Mouse (Mus musculus) liver, embryonic 15.5 days (tissue): ENCODE results near the gene Tm4sf20. TPM values are rescaled to one million over a fixed set of nuclear protein-coding genes. Genes with fewer than 3 reads are reported as not detected.

Experiments used
- ATAC-seq: fragments of 200-750 bp; cut with Nextera tagmentation; 2 replicates; pipeline ENCODE4 v1.8.0; 2017; ENCODE audit warnings: moderate number of reproducible peaks, mild to moderate bottlenecking, moderate library complexity; ENCODE audit not compliant: insufficient read depth
- H3K27ac ChIP-seq: fragments of 300-500 bp; sonication (generic); replicated peaks from 2 replicates; pipeline ENCODE4 v1.5.1; 2015; ENCODE audit warnings: mild to moderate bottlenecking, inconsistent platforms
- H3K27me3 ChIP-seq: fragments of 300-500 bp; sonication (generic); 2 replicates; pipeline ENCODE4 v1.6.1; 2015; ENCODE audit warnings: mild to moderate bottlenecking, inconsistent platforms
- H3K36me3 ChIP-seq: fragments of 300-500 bp; sonication (generic); replicated peaks from 2 replicates; pipeline ENCODE4 v1.6.1; 2015; ENCODE audit warnings: moderate library complexity, mild to moderate bottlenecking, inconsistent platforms
- H3K4me1 ChIP-seq: fragments of 300-500 bp; sonication (generic); replicated peaks from 2 replicates; pipeline ENCODE4 v1.6.1; 2015; ENCODE audit warnings: inconsistent platforms
- H3K4me2 ChIP-seq: fragments of 300-500 bp; sonication (generic); 2 replicates; pipeline ENCODE4 v1.6.1; 2015; ENCODE audit warnings: moderate library complexity, mild to moderate bottlenecking, inconsistent platforms
- H3K4me3 ChIP-seq: fragments of 300-500 bp; sonication (generic); replicated peaks from 2 replicates; pipeline ENCODE4 v1.5.1; 2015; ENCODE audit warnings: mild to moderate bottlenecking, inconsistent platforms
- H3K9ac ChIP-seq: fragments of 300-500 bp; sonication (generic); 2 replicates; pipeline ENCODE4 v1.6.1; 2015; ENCODE audit warnings: moderate library complexity, mild to moderate bottlenecking, inconsistent platforms
- H3K9me3 ChIP-seq: fragments of 300-500 bp; sonication (generic); replicated peaks from 2 replicates; pipeline ENCODE4 v1.6.1; 2016; ENCODE audit warnings: inconsistent platforms
- WGBS: fragments of 180-500 bp; shearing (Covaris S2); methylation state at CpG from one replicate; pipeline ENCODE4 v1.1.7; 2015; ENCODE audit warnings: mixed read lengths; ENCODE audit not compliant: insufficient replicate concordance; 5-methylcytosine and 5-hydroxymethylcytosine counted together
- polyA plus RNA-seq: library from polyadenylated mRNA; unstranded; fragments of >200 nt; fragmentation: Nextera tagmentation; extraction: Ambion mirVana; gene quantifications from 2 replicates; pipeline ENCODE4 v1.2.1, GENCODE M21; 2015

Tm4sf20 gene
- 0.07 and 0.10 TPM in 2 replicates for polyA plus RNA-seq

GRCm38 (mm10) chr1:82768269-82768668 is at the start of gene Tm4sf20:
Tm4sf20 (minus strand) TSS chr1:82768461.
- H3K4me1 ChIP-seq, result no peaks in the 10 kb centered on the region
- no peaks in the 10 kb centered on the region for H3K27me3 ChIP-seq
- no peaks in the 10 kb centered on the region for H3K36me3 ChIP-seq
- WGBS, result 44% methylated on average over 5 of the region's 5 CpGs
- no peak within 1 kb of the TSS for H3K4me2 ChIP-seq
- H3K9ac ChIP-seq, result no peak within 1 kb of the TSS
- no peak within 1 kb of the TSS for H3K27ac ChIP-seq
- H3K4me3 ChIP-seq, result no peak within 1 kb of the TSS
- no peaks in the 10 kb centered on the region for H3K9me3 ChIP-seq
- ATAC-seq, result no peak

GRCm38 (mm10) chr1:82815941-82816716 is 47.9 kb upstream of the Tm4sf20 start:
- Histone ChIP-seq H3K36me3 (no peaks in the 10 kb centered on the region), H3K4me2 (peak overlapping the region; percentile 64), H3K27me3 (no peaks in the 10 kb centered on the region), H3K9ac (peak overlapping the region; percentile 63), H3K9me3 (no peaks in the 10 kb centered on the region), H3K4me3 (peak overlapping the region; percentile 27), H3K27ac (peak overlapping the region; percentile 96), H3K4me1 (peaks cover 82% of the 10 kb centered on the region)
- 13% methylated on average over 17 of the region's 17 CpGs for WGBS
- peak; percentile 96 for ATAC-seq

GRCm38 (mm10) chr1:82811766-82812165 is 43.5 kb upstream of the Tm4sf20 start:
- peaks cover 51% of the 10 kb centered on the region for H3K4me1 ChIP-seq
- no peak for ATAC-seq
- WGBS, result 72% methylated on average over 1 of the region's 1 CpGs
- no peak overlapping the region for H3K4me3 ChIP-seq
- no peaks in the 10 kb centered on the region for H3K9me3 ChIP-seq
- H3K4me2 ChIP-seq, result no peak overlapping the region
- H3K27me3 ChIP-seq, result no peaks in the 10 kb centered on the region
- no peak overlapping the region for H3K9ac ChIP-seq
- H3K27ac ChIP-seq, result peak overlapping the region; percentile 56
- H3K36me3 ChIP-seq, result no peaks in the 10 kb centered on the region

- no peak overlapping the region for H3K9ac ChIP-seq
- 52% methylated on average over 3 of the region's 3 CpGs for WGBS
These were observed 40.3 kb upstream of the Tm4sf20 start for GRCm38 (mm10) chr1:82808564-82808963.

GRCm38 (mm10) chr1:82807206-82807605 is 38.9 kb upstream of the Tm4sf20 start:
- peaks cover 26% of the 10 kb centered on the region for H3K4me1 ChIP-seq
- H3K9ac ChIP-seq, result no peak overlapping the region
- H3K27ac ChIP-seq, result no peak overlapping the region
- no peaks in the 10 kb centered on the region for H3K9me3 ChIP-seq
- no peaks in the 10 kb centered on the region for H3K36me3 ChIP-seq
- no peak overlapping the region for H3K4me2 ChIP-seq
- H3K27me3 ChIP-seq, result no peaks in the 10 kb centered on the region
- no peak for ATAC-seq
- no peak overlapping the region for H3K4me3 ChIP-seq
- WGBS, result 74% methylated on average over 7 of the region's 7 CpGs

More at GRCm38 (mm10) chr1:82808564-82808963, 40.3 kb upstream of the Tm4sf20 start:
- Histone ChIP-seq H3K36me3 (no peaks in the 10 kb centered on the region), H3K4me2 (no peak overlapping the region), H3K9me3 (no peaks in the 10 kb centered on the region), H3K27ac (no peak overlapping the region), H3K27me3 (no peaks in the 10 kb centered on the region), H3K4me3 (no peak overlapping the region), H3K4me1 (peaks cover 29% of the 10 kb centered on the region)
- no peak for ATAC-seq

GRCm38 (mm10) chr1:82806391-82806790 is 38.1 kb upstream of the Tm4sf20 start:
- Histone ChIP-seq H3K4me1 (peaks cover 20% of the 10 kb centered on the region; the same call in 1 of the 2 replicates), H3K4me3 (no peak overlapping the region), H3K4me2 (no peak overlapping the region), H3K9me3 (no peaks in the 10 kb centered on the region), H3K36me3 (no peaks in the 10 kb centered on the region), H3K9ac (no peak overlapping the region), H3K27ac (no peak overlapping the region), H3K27me3 (peaks cover 6% of the 10 kb centered on the region; the same call in 1 of the 2 replicates)
- WGBS, result 81% methylated on average over 8 of the region's 8 CpGs
- ATAC-seq, result no peak

GRCm38 (mm10) chr1:82804059-82804458 is 35.8 kb upstream of the Tm4sf20 start:
- H3K4me3 ChIP-seq, result no peak overlapping the region
- H3K4me1 ChIP-seq, result peaks cover 13% of the 10 kb centered on the region; the same call in 1 of the 2 replicates
- ATAC-seq, result peak; percentile 54; the same call in 1 of the 2 replicates
- H3K36me3 ChIP-seq, result no peaks in the 10 kb centered on the region
- H3K27me3 ChIP-seq, result peaks cover 21% of the 10 kb centered on the region
- H3K9ac ChIP-seq, result no peak overlapping the region
- no peaks in the 10 kb centered on the region for H3K9me3 ChIP-seq
- WGBS, result 82% methylated on average over 1 of the region's 1 CpGs
- no peak overlapping the region for H3K4me2 ChIP-seq
- H3K27ac ChIP-seq, result peak overlapping the region; percentile 51

- H3K4me2 ChIP-seq, result no peak overlapping the region
- peak overlapping the region; percentile 51; the same call in 1 of the 2 replicates for H3K27ac ChIP-seq
- H3K4me1 ChIP-seq, result peaks cover 13% of the 10 kb centered on the region; the same call in 1 of the 2 replicates
- ATAC-seq, result peak; percentile 69
- no peaks in the 10 kb centered on the region for H3K36me3 ChIP-seq
- 58% methylated on average over 7 of the region's 7 CpGs for WGBS
- H3K9ac ChIP-seq, result no peak overlapping the region
- H3K4me3 ChIP-seq, result no peak overlapping the region
- peaks cover 26% of the 10 kb centered on the region for H3K27me3 ChIP-seq
- no peaks in the 10 kb centered on the region for H3K9me3 ChIP-seq
These were observed 35.3 kb upstream of the Tm4sf20 start for GRCm38 (mm10) chr1:82803608-82804007.

GRCm38 (mm10) chr1:82801105-82801783 is 33.0 kb upstream of the Tm4sf20 start:
- ATAC-seq, result no peak
- no peak overlapping the region for H3K4me2 ChIP-seq
- no peaks in the 10 kb centered on the region for H3K36me3 ChIP-seq
- no peak overlapping the region for H3K9ac ChIP-seq
- WGBS, result 73% methylated on average over 12 of the region's 12 CpGs
- H3K27ac ChIP-seq, result no peak overlapping the region
- H3K4me3 ChIP-seq, result no peak overlapping the region
- H3K9me3 ChIP-seq, result no peaks in the 10 kb centered on the region
- H3K4me1 ChIP-seq, result peaks cover 27% of the 10 kb centered on the region
- H3K27me3 ChIP-seq, result peaks cover 26% of the 10 kb centered on the region

GRCm38 (mm10) chr1:82798922-82799321 is 30.7 kb upstream of the Tm4sf20 start:
- WGBS, result 53% methylated on average over 4 of the region's 4 CpGs
- H3K9ac ChIP-seq, result no peak overlapping the region
- no peaks in the 10 kb centered on the region for H3K9me3 ChIP-seq
- H3K27ac ChIP-seq, result no peak overlapping the region
- no peak overlapping the region for H3K4me3 ChIP-seq
- peaks cover 26% of the 10 kb centered on the region for H3K27me3 ChIP-seq
- H3K4me2 ChIP-seq, result no peak overlapping the region
- no peak for ATAC-seq
- H3K4me1 ChIP-seq, result peaks cover 32% of the 10 kb centered on the region
- H3K36me3 ChIP-seq, result no peaks in the 10 kb centered on the region

GRCm38 (mm10) chr1:82798304-82798703 is 30.0 kb upstream of the Tm4sf20 start:
- 0 out of 2 replicates have a peak, but pooled peaks have one; percentile 23 for ATAC-seq
- H3K27me3 ChIP-seq, result peaks cover 26% of the 10 kb centered on the region
- no peak overlapping the region for H3K4me2 ChIP-seq
- no peaks in the 10 kb centered on the region for H3K36me3 ChIP-seq
- no peaks in the 10 kb centered on the region for H3K9me3 ChIP-seq
- 23% methylated on average over 5 of the region's 5 CpGs for WGBS
- H3K9ac ChIP-seq, result no peak overlapping the region
- no peak overlapping the region for H3K27ac ChIP-seq
- no peak overlapping the region for H3K4me3 ChIP-seq
- peaks cover 29% of the 10 kb centered on the region for H3K4me1 ChIP-seq
